Mouse (Mus musculus): ENCODE results near the gene Plk5.

- TF ChIP-seq GATA1 (IDR thresholded peaks at IDR 0.05; ENCODE audit: low read length) (no peak), TAL1 (IDR thresholded peaks at IDR 0.05; ENCODE audit: low read length) (no peak)
Measured at GRCm38 (mm10) chr10:80374063-80374462, 17.8 kb downstream of the Plk5 start.

Data from erythroblast, embryonic 14.5 days (primary cell).